Comparison of ENCODE assay signal across 19 mouse cellular contexts in genomic region chr7:80806331-80806730, GRCm38 (mm10). TPM values are rescaled to one million over a fixed set of nuclear protein-coding genes. Genes with fewer than 3 reads are reported as not detected.
DNase-seq lines count a peak whose midpoint lies in the region.
"Had no signal": no experiment of that assay in that cellular context is flagged by ENCODE, and none has a peak within 500 bp of the region (broad histone marks: within the 10 kb centered on the region; RNA-seq: fewer than 3 reads in every experiment).

No protein-coding gene starts in this region.

- peak; percentile 28 for DNase-seq in layer of hippocampus, adult 11-12 months (ENCODE audit: low spot score)
- DNase-seq in layer of hippocampus, adult 9-10 months (ENCODE audit: low spot score) = no peak
- peak; percentile 70 for DNase-seq in right cerebral cortex, adult 18-20 months
- no peak for DNase-seq in right cerebral cortex, postnatal 25 days
- DNase-seq in layer of hippocampus, adult 9-11 months = peak; percentile 67
- peak; percentile 35 to 85 for DNase-seq in left cerebral cortex, postnatal 25 days (ENCODE audit: low spot score in 2 of 2)
- DNase-seq in heart, adult 11 months = no peak
- DNase-seq: adrenal gland, postnatal 36 days; cerebellum, adult 2 months; cerebellum, postnatal 14 days; gastrocnemius, postnatal 10 days; heart, postnatal 14 days; kidney, adult 11 months; kidney, postnatal 14 days; liver; lung, embryonic 14.5 days; spleen, adult 18-20 months; thymus, adult 18-20 months; thymus, postnatal 25 days had no signal

- intact Hi-C loops in left cerebral cortex, postnatal 25 days (cut with DNase I) = loop anchor here (5.0 to 10.0 kb wide), 2 partner anchors 36 to 62 kb away; no protein-coding TSS in a partner anchor

RNA-seq across cellular contexts. Expression of gene Iqgap1, which starts 19.4 kb away (rescaled TPM):
- 10 to 100 TPM; 20.3 to 22.0 TPM for total RNA-seq in left cerebral cortex, postnatal 25 days (2021)

RNA-seq across cellular contexts. Expression of gene Zscan2, which starts 54.4 kb away (rescaled TPM):
- total RNA-seq in left cerebral cortex, postnatal 25 days (2021) = 10 to 100 TPM; 11.5 to 15.5 TPM

Comparison
In these comparisons a context has a peak if more than half of its experiments do, and no peak if none do; other contexts are left out.
1. DNase-seq: peak in layer of hippocampus, adult 11-12 months (single experiment), right cerebral cortex, adult 18-20 months (single experiment), layer of hippocampus, adult 9-11 months (single experiment) and left cerebral cortex, postnatal 25 days (2 of 2); none in layer of hippocampus, adult 9-10 months (single experiment), right cerebral cortex, postnatal 25 days (single experiment) and heart, adult 11 months (single experiment).